ENCODE assay signal across 21 mouse cellular contexts in genomic region chr7:145215476-145215875, GRCm38 (mm10). TPM values are rescaled to one million over a fixed set of nuclear protein-coding genes. Genes with fewer than 3 reads are reported as not detected.
DNase-seq lines count a peak whose midpoint lies in the region; ATAC-seq and TF ChIP-seq lines count a peak whose summit lies in the region.
"Had no signal": no experiment of that assay in that cellular context is flagged by ENCODE, and none has a peak within 500 bp of the region (broad histone marks: within the 10 kb centered on the region; RNA-seq: fewer than 3 reads in every experiment).

No protein-coding gene starts in this region.

- H3K27ac ChIP-seq in heart, adult 2 months: 0 out of 2 replicates have a peak overlapping the region, but pooled peaks have one; percentile 9
- H3K27ac ChIP-seq in heart, embryonic 11.5 days (ENCODE audit: low read depth, low read length): no peak overlapping the region; the same call in 1 of the 2 replicates
- no peak overlapping the region for H3K27ac ChIP-seq in hindbrain, embryonic 14.5 days
- H3K27ac ChIP-seq: embryonic facial prominence, embryonic 15.5 days; forebrain, embryonic 13.5 days; hindbrain, embryonic 13.5 days; liver, embryonic 14.5 days; neural tube, embryonic 15.5 days had no signal

- intact Hi-C loops in heart, adult 2 months (cut with DNase I): no loop called here
- intact Hi-C loops in heart, postnatal 10 days (cut with DNase I): loop anchor here (5.0 kb wide), 1 partner anchor 88 kb away; no protein-coding TSS in a partner anchor

- no peak overlapping the region for H3K4me3 ChIP-seq in heart, adult 2 months
- no peak overlapping the region for H3K4me3 ChIP-seq in heart, embryonic 11.5 days (ENCODE audit: low read depth, low read length)
- H3K4me3 ChIP-seq in hindbrain, embryonic 14.5 days (replicated peaks; ENCODE audit: low read length): no peak overlapping the region
- H3K4me3 ChIP-seq: embryonic facial prominence, embryonic 15.5 days; forebrain, embryonic 13.5 days; hindbrain, embryonic 13.5 days; neural tube, embryonic 15.5 days had no signal

- TF ChIP-seq POLR2A in heart, adult 2 months (IDR thresholded peaks at IDR 0.05; ENCODE audit: insufficient read depth, low read depth, low read length): no peak

- WGBS in heart, adult 2 months: 61% methylated on average over 4 of the region's 4 CpGs
- 71% methylated on average over 4 of the region's 4 CpGs for WGBS in heart, embryonic 11.5 days (ENCODE audit: insufficient replicate concordance)
- WGBS in hindbrain, embryonic 14.5 days: 87% methylated on average over 4 of the region's 4 CpGs

- 0 out of 2 replicates have a peak, but pooled peaks have one; percentile 57 for TF ChIP-seq EP300 in heart, adult 2 months (IDR thresholded peaks at IDR 0.05; ENCODE audit: insufficient read depth, low read depth, low read length)

- no peak for ATAC-seq in heart, embryonic 11.5 days (replicated peaks; ENCODE audit: insufficient number of reproducible peaks, low FRiP score, low TSS enrichment)
- ATAC-seq in hindbrain, embryonic 14.5 days (ENCODE audit: low FRiP score): no peak
- ATAC-seq: forebrain, embryonic 13.5 days; intestine, postnatal 0 days had no signal

- no peaks in the 10 kb centered on the region for H3K79me2 ChIP-seq in heart, adult 2 months (replicated peaks; ENCODE audit: control insufficient read depth, insufficient read depth, low read length)

- no peak overlapping the region for H3K4me2 ChIP-seq in heart, embryonic 11.5 days
- no peak overlapping the region for H3K4me2 ChIP-seq in hindbrain, embryonic 14.5 days (replicated peaks)
- H3K4me2 ChIP-seq: embryonic facial prominence, embryonic 15.5 days; forebrain, embryonic 13.5 days; hindbrain, embryonic 13.5 days; neural tube, embryonic 15.5 days had no signal

- TF ChIP-seq CTCF in heart, adult 2 months (IDR thresholded peaks at IDR 0.05): no peak

- no peaks in the 10 kb centered on the region for H3K9me3 ChIP-seq in heart, embryonic 11.5 days (replicated peaks; ENCODE audit: control insufficient read depth, low read length)
- H3K9me3 ChIP-seq in hindbrain, embryonic 14.5 days (ENCODE audit: control insufficient read depth, low read length): no peaks in the 10 kb centered on the region
- H3K9me3 ChIP-seq: embryonic facial prominence, embryonic 15.5 days; forebrain, embryonic 13.5 days; hindbrain, embryonic 13.5 days; neural tube, embryonic 15.5 days had no signal

- no peaks in the 10 kb centered on the region for H3K36me3 ChIP-seq in heart, adult 2 months (ENCODE audit: control insufficient read depth, insufficient read depth, low read length)
- no peaks in the 10 kb centered on the region for H3K36me3 ChIP-seq in heart, embryonic 11.5 days (ENCODE audit: control insufficient read depth, insufficient read depth, low read length)
- H3K36me3 ChIP-seq in hindbrain, embryonic 14.5 days (replicated peaks; ENCODE audit: control insufficient read depth, insufficient read depth): no peaks in the 10 kb centered on the region
- H3K36me3 ChIP-seq: embryonic facial prominence, embryonic 15.5 days; hindbrain, embryonic 13.5 days; neural tube, embryonic 15.5 days had no signal

- no peak overlapping the region for H3K9ac ChIP-seq in heart, adult 2 months (ENCODE audit: low read depth, low read length)
- H3K9ac ChIP-seq in heart, embryonic 11.5 days (ENCODE audit: low read depth, low read length): no peak overlapping the region
- no peak overlapping the region for H3K9ac ChIP-seq in hindbrain, embryonic 14.5 days
- H3K9ac ChIP-seq: embryonic facial prominence, embryonic 15.5 days; forebrain, embryonic 13.5 days; hindbrain, embryonic 13.5 days; liver, embryonic 14.5 days; neural tube, embryonic 15.5 days had no signal

- H3K27me3 ChIP-seq in heart, adult 2 months (ENCODE audit: control insufficient read depth, insufficient read depth, low read length): no peaks in the 10 kb centered on the region
- H3K27me3 ChIP-seq in heart, embryonic 11.5 days (ENCODE audit: control insufficient read depth, insufficient read depth, low read length): no peaks in the 10 kb centered on the region
- no peaks in the 10 kb centered on the region for H3K27me3 ChIP-seq in hindbrain, embryonic 14.5 days (ENCODE audit: control insufficient read depth, insufficient read depth, low read length)
- H3K27me3 ChIP-seq: embryonic facial prominence, embryonic 15.5 days; forebrain, embryonic 13.5 days; neural tube, embryonic 15.5 days had no signal

- DNase-seq in heart, adult 2 months: peak; percentile 55 to 77
- DNase-seq in 3T3-L1 (ENCODE audit: low read depth, low spot score): peak; percentile 31
- peak; percentile 87 for DNase-seq in Muller cell, postnatal 12 days (ENCODE audit: inconsistent ontology term)
- peak; percentile 38 to 64 for DNase-seq in heart, postnatal 10 days
- no peak for DNase-seq in thymus, postnatal 25 days
- DNase-seq in hindbrain, embryonic 14.5 days (ENCODE audit: low spot score): no peak
- DNase-seq in kidney, postnatal 25 days: no peak
- DNase-seq: cerebellum, adult 2 months; kidney, postnatal 36 days; lung, postnatal 4 days; retina, postnatal 1 day; thymus, adult 18-20 months had no signal

- H3K4me1 ChIP-seq in heart, adult 2 months (ENCODE audit: control insufficient read depth, insufficient read depth, low read length): no peaks in the 10 kb centered on the region; the same call in 1 of the 2 replicates
- H3K4me1 ChIP-seq in heart, embryonic 11.5 days (ENCODE audit: control insufficient read depth, insufficient read depth, low read length): peaks cover 33% of the 10 kb centered on the region
- H3K4me1 ChIP-seq in hindbrain, embryonic 14.5 days (replicated peaks; ENCODE audit: control insufficient read depth, insufficient read depth, low read length): peaks cover 8% of the 10 kb centered on the region; the same call in 1 of the 2 replicates

RNA-seq across cellular contexts. Expression of gene 1810010D01Rik, which starts 7.6 kb away (rescaled TPM):
- not detected for total RNA-seq in heart, adult 2 months (2021)
- 0.37 TPM in 1 of 2 replicates, not detected in the other for polyA plus RNA-seq in heart, adult 2 months (2012; rRNA removed)
- not detected in 2 replicates for polyA plus RNA-seq in heart, embryonic 11.5 days (2014; fragmentation: Nextera tagmentation; extraction: Ambion mirVana)
- total RNA-seq in heart, postnatal 10 days (2021): not detected
- not detected in 2 replicates for polyA plus RNA-seq in hindbrain, embryonic 14.5 days (2014; fragmentation: Nextera tagmentation; extraction: Ambion mirVana)
- total RNA-seq: CH12.LX had no signal
- polyA plus RNA-seq: hindbrain, embryonic 13.5 days; limb, embryonic 11.5 days; neural tube, embryonic 15.5 days had no signal

Comparison
In these comparisons a context has a peak if more than half of its experiments do, and no peak if none do; other contexts are left out.
1. DNase-seq: peak in heart, adult 2 months (2 of 2), 3T3-L1 (single experiment), Muller cell, postnatal 12 days (single experiment) and heart, postnatal 10 days (2 of 2); none in thymus, postnatal 25 days (single experiment), hindbrain, embryonic 14.5 days (single experiment) and kidney, postnatal 25 days (0 of 2).